Mouse (Mus musculus): Measurements from ENCODE around the gene Trim62. TPM values are rescaled to one million over a fixed set of nuclear protein-coding genes. Genes with fewer than 3 reads are reported as not detected.
"Not testable (repeated sequence)": the region's sequence is repeated elsewhere in the genome, so short reads cannot be mapped to it uniquely, and the experiment has no call there.

Trim62 gene
- polyA plus RNA-seq, 1 experiment: 0.53 TPM

DNA sequence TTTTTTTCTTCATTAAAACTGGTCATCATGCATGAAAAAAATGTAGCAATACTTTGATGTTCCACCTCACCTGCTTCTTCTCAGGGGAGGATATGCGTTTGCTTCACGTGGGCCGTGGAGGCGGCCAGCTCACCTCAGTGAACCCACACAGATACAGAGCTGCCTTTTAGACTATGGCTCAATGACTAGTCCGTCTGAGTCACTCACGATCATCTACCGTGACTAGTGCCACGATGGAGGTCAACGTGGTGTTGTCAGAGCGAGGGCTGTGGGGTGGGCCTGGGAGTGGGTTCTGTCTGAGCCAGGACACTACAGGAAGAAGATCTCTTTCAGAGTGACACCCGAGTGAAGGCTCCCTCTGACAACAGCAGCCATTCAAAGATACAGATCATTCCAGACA lies 30.3 kb upstream of the Trim62 start:
- no peak for TF ChIP-seq FLI1 (IDR thresholded peaks at IDR 0.05; ENCODE audit: low read length)
- TF ChIP-seq GATA1 (IDR thresholded peaks at IDR 0.05; ENCODE audit: borderline replicate concordance, low read length): no peak
- no peaks in the 10 kb centered on the region for H3K36me3 ChIP-seq (replicated peaks; ENCODE audit: low read length)
- peaks cover 8% of the 10 kb centered on the region for H3K9me3 ChIP-seq
- H3K4me1 ChIP-seq: peaks cover 9% of the 10 kb centered on the region; the same call in 1 of the 2 replicates
- no peak overlapping the region for H3K4me3 ChIP-seq (replicated peaks)
- H3K27me3 ChIP-seq (replicated peaks): peaks cover 45% of the 10 kb centered on the region

DNA sequence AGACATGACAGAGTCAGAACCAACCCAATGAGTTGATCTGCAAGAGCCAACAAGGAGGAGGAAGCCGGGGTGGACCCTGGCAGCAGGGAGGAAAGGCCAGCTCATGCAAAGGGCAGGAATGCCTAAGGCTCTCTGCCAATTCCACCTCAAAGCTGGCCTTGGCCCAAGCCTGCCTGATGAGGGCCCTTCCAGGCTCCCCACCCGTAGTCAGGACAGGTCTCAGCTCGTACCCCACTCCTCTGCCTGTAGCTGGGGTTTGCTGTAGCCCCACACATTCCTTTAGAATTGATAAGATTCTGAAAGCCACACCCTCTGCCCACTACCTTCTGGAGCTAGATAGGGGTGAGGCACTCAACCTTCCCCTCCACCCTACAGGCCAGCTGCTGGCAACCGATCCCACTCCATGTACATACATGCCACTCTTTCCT lies 27.8 kb upstream of the Trim62 start:
- Histone ChIP-seq H3K4me3 (replicated peaks) (no peak overlapping the region), H3K4me1 (peaks cover 4% of the 10 kb centered on the region; the same call in 1 of the 2 replicates), H3K27me3 (replicated peaks) (peaks cover 35% of the 10 kb centered on the region), H3K9me3 (peaks cover 13% of the 10 kb centered on the region), H3K36me3 (replicated peaks; ENCODE audit: low read length) (no peaks in the 10 kb centered on the region)
- no peak for TF ChIP-seq FLI1 (IDR thresholded peaks at IDR 0.05; ENCODE audit: low read length)
- TF ChIP-seq GATA1 (IDR thresholded peaks at IDR 0.05; ENCODE audit: borderline replicate concordance, low read length): no peak

DNA sequence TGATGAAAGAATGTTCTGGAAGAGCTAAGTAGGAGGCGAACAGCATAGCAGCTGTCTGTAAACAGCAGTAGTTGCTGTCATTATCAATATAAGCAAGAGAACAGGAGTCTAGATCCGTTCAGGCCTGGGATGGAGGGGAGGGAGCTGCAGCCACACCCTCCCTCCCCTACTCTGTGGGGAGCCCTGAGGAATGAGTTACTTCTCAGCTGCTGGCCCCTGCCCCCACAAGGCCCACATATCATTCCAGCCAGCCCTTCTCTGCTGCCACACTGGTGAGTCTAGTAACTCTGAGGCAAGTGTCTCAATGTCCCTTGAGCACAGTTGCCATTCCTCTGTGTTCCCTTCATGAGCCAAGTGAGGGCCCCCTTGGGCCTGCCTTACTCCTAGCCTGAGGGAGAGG lies 26.2 kb upstream of the Trim62 start:
- Histone ChIP-seq H3K4me1 (peaks cover 4% of the 10 kb centered on the region; the same call in 1 of the 2 replicates), H3K36me3 (replicated peaks; ENCODE audit: low read length) (no peaks in the 10 kb centered on the region), H3K27me3 (replicated peaks) (peaks cover 35% of the 10 kb centered on the region), H3K9me3 (peaks cover 13% of the 10 kb centered on the region), H3K4me3 (replicated peaks) (no peak overlapping the region)
- no peak for TF ChIP-seq FLI1 (IDR thresholded peaks at IDR 0.05; ENCODE audit: low read length)
- TF ChIP-seq GATA1 (IDR thresholded peaks at IDR 0.05; ENCODE audit: borderline replicate concordance, low read length): no peak

- H3K27me3 ChIP-seq (replicated peaks): peaks cover 33% of the 10 kb centered on the region
- H3K4me1 ChIP-seq; H3K4me3 ChIP-seq (replicated peaks); H3K36me3 ChIP-seq (replicated peaks; ENCODE audit: low read length): not testable (repeated sequence)
- H3K9me3 ChIP-seq: peaks cover 13% of the 10 kb centered on the region
Measured at GRCm38 (mm10) chr4:128858226-128858625, 25.2 kb upstream of the Trim62 start.

GRCm38 (mm10) chr4:128858878-128859277 lies 24.5 kb upstream of the Trim62 start:
- peaks cover 4% of the 10 kb centered on the region; the same call in 1 of the 2 replicates for H3K4me1 ChIP-seq
- TF ChIP-seq GATA1 (IDR thresholded peaks at IDR 0.05; ENCODE audit: borderline replicate concordance, low read length) (no peak), FLI1 (IDR thresholded peaks at IDR 0.05; ENCODE audit: low read length) (no peak)
- H3K4me3 ChIP-seq (replicated peaks): no peak overlapping the region

DNA sequence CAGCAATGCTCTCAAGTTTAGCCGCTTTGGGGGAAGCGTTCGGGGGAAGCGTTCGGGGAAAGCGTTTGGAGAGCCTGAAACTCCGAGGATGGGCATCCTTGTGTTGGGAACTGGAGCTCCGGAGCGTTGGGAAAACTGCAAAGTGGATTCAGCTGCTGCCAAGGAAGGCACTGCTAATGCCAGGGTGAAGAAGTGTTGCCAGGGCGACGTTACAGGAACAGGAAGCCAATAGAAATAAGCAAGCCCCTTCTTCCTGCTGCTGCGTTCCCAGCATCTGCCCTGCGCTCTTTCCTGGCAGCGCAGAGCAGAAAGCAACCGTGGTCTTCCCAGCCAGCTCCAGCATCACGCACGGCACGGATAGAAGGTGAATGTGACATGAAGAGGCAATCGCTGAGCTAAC lies 10.4 kb upstream of the Trim62 start:
- Histone ChIP-seq H3K9me3 (no peaks in the 10 kb centered on the region), H3K4me1 (no peaks in the 10 kb centered on the region), H3K27me3 (replicated peaks) (peaks cover 65% of the 10 kb centered on the region), H3K36me3 (replicated peaks; ENCODE audit: low read length) (no peaks in the 10 kb centered on the region), H3K4me3 (replicated peaks) (no peak overlapping the region)
- TF ChIP-seq GATA1 (IDR thresholded peaks at IDR 0.05; ENCODE audit: borderline replicate concordance, low read length): no peak
- no peak for TF ChIP-seq FLI1 (IDR thresholded peaks at IDR 0.05; ENCODE audit: low read length)

More at GRCm38 (mm10) chr4:128858878-128859277, 24.5 kb upstream of the Trim62 start:
- H3K27me3 ChIP-seq (replicated peaks): peaks cover 31% of the 10 kb centered on the region
- peaks cover 13% of the 10 kb centered on the region for H3K9me3 ChIP-seq
- H3K36me3 ChIP-seq (replicated peaks; ENCODE audit: low read length): no peaks in the 10 kb centered on the region

- TF ChIP-seq FLI1 (IDR thresholded peaks at IDR 0.05; ENCODE audit: low read length) (no peak), GATA1 (IDR thresholded peaks at IDR 0.05; ENCODE audit: borderline replicate concordance, low read length) (no peak)
- peaks cover 72% of the 10 kb centered on the region for H3K27me3 ChIP-seq (replicated peaks)
Measured at GRCm38 (mm10) chr4:128874062-128874461, 9.3 kb upstream of the Trim62 start.

GRCm38 (mm10) chr4:128875439-128875838 lies 7.9 kb upstream of the Trim62 start:
- H3K4me3 ChIP-seq (replicated peaks): no peak overlapping the region
- peaks cover 73% of the 10 kb centered on the region for H3K27me3 ChIP-seq (replicated peaks)
- TF ChIP-seq GATA1 (IDR thresholded peaks at IDR 0.05; ENCODE audit: borderline replicate concordance, low read length) (no peak), FLI1 (IDR thresholded peaks at IDR 0.05; ENCODE audit: low read length) (no peak)

More at GRCm38 (mm10) chr4:128874062-128874461, 9.3 kb upstream of the Trim62 start:
- Histone ChIP-seq H3K4me3 (replicated peaks) (no peak overlapping the region), H3K9me3 (no peaks in the 10 kb centered on the region), H3K4me1 (no peaks in the 10 kb centered on the region), H3K36me3 (replicated peaks; ENCODE audit: low read length) (no peaks in the 10 kb centered on the region)

GRCm38 (mm10) chr4:128877520-128877919 lies 5.9 kb upstream of the Trim62 start:
- no peak overlapping the region for H3K4me3 ChIP-seq (replicated peaks)
- H3K27me3 ChIP-seq (replicated peaks): peaks cover 81% of the 10 kb centered on the region
- H3K9me3 ChIP-seq: no peaks in the 10 kb centered on the region
- H3K36me3 ChIP-seq (replicated peaks; ENCODE audit: low read length): no peaks in the 10 kb centered on the region
- TF ChIP-seq FLI1 (IDR thresholded peaks at IDR 0.05; ENCODE audit: low read length) (no peak), GATA1 (IDR thresholded peaks at IDR 0.05; ENCODE audit: borderline replicate concordance, low read length) (no peak)
- H3K4me1 ChIP-seq: 0 out of 2 replicates have a peak, but pooled peaks cover 2% of the 10 kb centered on the region

More at GRCm38 (mm10) chr4:128875439-128875838, 7.9 kb upstream of the Trim62 start:
- no peaks in the 10 kb centered on the region for H3K9me3 ChIP-seq
- H3K4me1 ChIP-seq: no peaks in the 10 kb centered on the region
- no peaks in the 10 kb centered on the region for H3K36me3 ChIP-seq (replicated peaks; ENCODE audit: low read length)

DNA sequence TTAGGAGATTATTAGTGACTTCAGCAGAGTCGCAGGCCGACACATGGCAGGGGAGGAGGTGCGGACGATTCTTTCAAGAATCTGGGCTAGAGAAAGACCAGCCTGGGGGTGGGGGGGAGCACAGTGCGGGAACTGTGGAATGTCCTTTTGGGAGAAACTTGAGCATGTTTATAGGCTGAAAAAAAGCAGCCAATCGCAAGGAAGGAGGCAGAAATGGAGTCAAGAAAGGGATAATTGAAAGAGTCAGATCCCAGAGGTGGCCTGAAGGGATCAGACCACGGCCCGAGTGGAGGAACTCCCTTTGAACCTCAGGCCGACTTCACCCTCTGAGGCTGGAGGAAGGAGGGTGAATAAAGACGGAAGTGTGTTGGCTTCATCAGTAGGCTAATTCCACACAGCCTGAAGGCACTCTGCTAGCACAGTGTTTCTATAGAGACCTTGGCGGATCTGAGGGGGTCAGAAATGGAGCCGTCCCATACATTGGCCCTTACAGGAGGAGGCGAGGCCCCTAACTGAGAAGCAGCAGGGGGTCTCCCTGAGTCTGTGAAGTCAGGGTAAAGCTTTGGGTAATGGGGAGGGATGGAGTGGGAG lies 4.4 kb upstream of the Trim62 start:
- Histone ChIP-seq H3K4me1 (peaks cover 12% of the 10 kb centered on the region), H3K9me3 (no peaks in the 10 kb centered on the region), H3K36me3 (replicated peaks; ENCODE audit: low read length) (no peaks in the 10 kb centered on the region), H3K27me3 (replicated peaks) (peaks cover 85% of the 10 kb centered on the region), H3K4me3 (replicated peaks) (no peak overlapping the region)
- TF ChIP-seq GATA1 (IDR thresholded peaks at IDR 0.05; ENCODE audit: borderline replicate concordance, low read length): no peak
- no peak for TF ChIP-seq FLI1 (IDR thresholded peaks at IDR 0.05; ENCODE audit: low read length)
